Mouse (Mus musculus): ENCODE measurements around the gene Kcnma1.

GRCm38 (mm10) chr14:23618081-23618480, 396.2 kb downstream of the Kcnma1 start:
- TF ChIP-seq CTCF (conservative IDR thresholded peaks at IDR 0.05; ENCODE audit: low read length) (no peak), POU5F1 (IDR thresholded peaks at IDR 0.05; ENCODE audit: borderline replicate concordance, low read length) (no peak), NANOG (IDR thresholded peaks at IDR 0.05; ENCODE audit: borderline replicate concordance, low read length) (no peak)
